20 mouse cellular contexts compared by ENCODE assay signal in the genomic region with DNA sequence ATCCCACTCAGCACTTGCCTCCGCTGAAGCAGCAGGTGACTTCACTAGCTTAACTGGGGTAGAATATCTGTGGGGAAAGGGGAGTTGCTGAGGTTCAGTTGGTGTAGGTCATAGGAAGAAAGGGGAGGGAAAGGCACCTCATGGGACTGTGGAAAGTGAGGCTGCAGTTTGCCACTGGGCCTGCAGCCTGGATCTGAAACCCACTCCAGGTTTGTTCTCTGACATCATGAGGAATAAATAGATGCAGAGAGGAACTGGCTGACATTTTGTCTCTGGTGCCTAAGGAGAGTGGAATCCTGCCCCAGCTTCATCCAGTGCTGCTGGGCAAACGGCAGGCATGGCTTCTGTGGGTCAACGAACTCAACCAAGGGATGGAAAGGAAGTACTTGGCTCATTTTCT. TPM values are rescaled to one million over a fixed set of nuclear protein-coding genes. Genes with fewer than 3 reads are reported as not detected.
DNase-seq lines count a peak whose midpoint lies in the region; TF ChIP-seq lines count a peak whose summit lies in the region.
"Had no signal": no experiment of that assay in that cellular context is flagged by ENCODE, and none has a peak within 500 bp of the region (broad histone marks: within the 10 kb centered on the region; RNA-seq: fewer than 3 reads in every experiment).

No protein-coding gene starts in this region.

- TF ChIP-seq CTCF in kidney, adult 2 months (conservative IDR thresholded peaks at IDR 0.05; ENCODE audit: insufficient read depth, insufficient read length, low read depth, low read length) = no peak

- H3K4me3 ChIP-seq in myocyte = no peak overlapping the region
- no peak overlapping the region for H3K4me3 ChIP-seq in kidney, adult 2 months (ENCODE audit: insufficient read depth, low read depth, low read length)
- H3K4me3 ChIP-seq: embryonic facial prominence, embryonic 10.5 days; embryonic facial prominence, embryonic 12.5 days had no signal

- H3K27ac ChIP-seq in kidney, adult 2 months (ENCODE audit: insufficient read depth, low read depth, low read length) = no peak overlapping the region
- H3K27ac ChIP-seq: embryonic facial prominence, embryonic 10.5 days; embryonic facial prominence, embryonic 12.5 days had no signal

- H3ac ChIP-seq in myocyte (ENCODE audit: control insufficient read depth, insufficient read length) = no peak overlapping the region

- no peaks in the 10 kb centered on the region; the same call in 1 of the 2 replicates for H3K4me1 ChIP-seq in kidney, adult 2 months (ENCODE audit: control insufficient read depth, insufficient read depth, low read length)
- H3K4me1 ChIP-seq: embryonic facial prominence, embryonic 10.5 days; embryonic facial prominence, embryonic 12.5 days had no signal

- no peak for TF ChIP-seq POLR2A in myocyte (IDR thresholded peaks at IDR 0.05; ENCODE audit: insufficient read length, low read depth)
- no peak for TF ChIP-seq POLR2A in kidney, adult 2 months (IDR thresholded peaks at IDR 0.05; ENCODE audit: low read depth, low read length)

- H3K36me3 ChIP-seq in myocyte (ENCODE audit: control insufficient read depth, insufficient read depth) = no peaks in the 10 kb centered on the region
- no peaks in the 10 kb centered on the region for H3K36me3 ChIP-seq in kidney, adult 2 months (ENCODE audit: control insufficient read depth, insufficient read depth, low read length)
- H3K36me3 ChIP-seq: embryonic facial prominence, embryonic 10.5 days; embryonic facial prominence, embryonic 12.5 days; G1E had no signal

- intact Hi-C loops in gastrocnemius, postnatal 14 days (cut with DNase I; ENCODE audit: low total_unique reads) = no loop called here

- peak; percentile 68 for DNase-seq in gastrocnemius, adult 18-20 months (ENCODE audit: low spot score)
- no peak for DNase-seq in gastrocnemius, postnatal 10 days
- DNase-seq in gastrocnemius, postnatal 25 days = peak; percentile 36
- no peak for DNase-seq in gastrocnemius, postnatal 14 days
- no peak for DNase-seq in kidney, adult 2 months
- DNase-seq: adrenal gland, adult 8-10 months; adrenal gland, postnatal 14 days; adrenal gland, postnatal 36 days; B cell, adult 2 months; cerebellum, adult 11-12 months; cerebellum, adult 2 months; cerebellum, adult 9-10 months; cerebellum, postnatal 10 days; cerebellum, postnatal 25 days had no signal

- 71% methylated on average over 3 of the region's 3 CpGs for WGBS in kidney, adult 2 months

- H3K27me3 ChIP-seq in myocyte (ENCODE audit: control insufficient read depth, insufficient read depth, insufficient read length) = no peaks in the 10 kb centered on the region
- no peaks in the 10 kb centered on the region for H3K27me3 ChIP-seq in kidney, adult 2 months (replicated peaks; ENCODE audit: control insufficient read depth, insufficient read depth, low read length)
- H3K27me3 ChIP-seq: CH12.LX; embryonic facial prominence, embryonic 12.5 days; Patski had no signal

- peak overlapping the region; percentile 3 for H3K4me2 ChIP-seq in myocyte (ENCODE audit: low read depth)
- H3K4me2 ChIP-seq: embryonic facial prominence, embryonic 12.5 days had no signal

- no peaks in the 10 kb centered on the region for H3K79me2 ChIP-seq in myocyte (ENCODE audit: control insufficient read depth, insufficient read depth)

TF ChIP-seq in myocyte, 11 proteins besides CTCF, POLR2A, EP300 and RAD21:
- no peak for TF ChIP-seq REST (IDR thresholded peaks at IDR 0.05; ENCODE audit: insufficient read depth, insufficient read length)
- no peak for TF ChIP-seq MYOG (IDR thresholded peaks at IDR 0.05; ENCODE audit: control insufficient read depth in 1 of 3, insufficient read depth in 1 of 3, insufficient read length in 2 of 3, low read depth in 2 of 3)
- no peak for TF ChIP-seq MAX (IDR thresholded peaks at IDR 0.05; ENCODE audit: low read depth)
- no peak for TF ChIP-seq E2F4 (IDR thresholded peaks at IDR 0.05; ENCODE audit: insufficient read depth)
- no peak for TF ChIP-seq USF1 (IDR thresholded peaks at IDR 0.05; ENCODE audit: low read depth)
- TF ChIP-seq SRF (IDR thresholded peaks at IDR 0.05; ENCODE audit: control insufficient read depth, insufficient read length, low read depth) = no peak
- no peak for TF ChIP-seq CEBPB (IDR thresholded peaks at IDR 0.05; ENCODE audit: insufficient read depth, poor library complexity, severe bottlenecking)
- TF ChIP-seq POLR2AphosphoS2 (IDR thresholded peaks at IDR 0.05; ENCODE audit: insufficient read length, low read depth) = no peak
- TF ChIP-seq TCF12 (IDR thresholded peaks at IDR 0.05; ENCODE audit: insufficient read depth, poor library complexity, severe bottlenecking) = no peak
- no peak for TF ChIP-seq TCF3 (IDR thresholded peaks at IDR 0.05; ENCODE audit: insufficient read length, low read depth)
- TF ChIP-seq MYOD1 (IDR thresholded peaks at IDR 0.05; ENCODE audit: control insufficient read depth in 1 of 3, insufficient read length in 2 of 3, low read depth in 2 of 3) = no peak

RNA-seq across cellular contexts. Expression of a gene that starts 46.5 kb away (rescaled TPM):
- 1,000 to 10,000 TPM; 5,308 to 5,533 TPM for total RNA-seq in gastrocnemius, adult 18-20 months (2021)
- 1,000 to 10,000 TPM; 3,675 to 3,755 TPM for total RNA-seq in gastrocnemius, postnatal 10 days (2021)
- total RNA-seq in gastrocnemius, postnatal 25 days (2021) = 1,000 to 10,000 TPM; 4,872 to 5,741 TPM
- 1,000 to 10,000 TPM; 4,410 to 4,654 TPM for total RNA-seq in gastrocnemius, postnatal 14 days (2021)
- 60.8 TPM for polyA plus RNA-seq in myocyte (2012; fragmentation: generic; extraction: Trizol)
- 0.12 and 5.9 TPM in 2 replicates for polyA plus RNA-seq in kidney, adult 2 months (2012; rRNA removed)

Comparison
In these comparisons a context has a peak if more than half of its experiments do, and no peak if none do; other contexts are left out.
1. DNase-seq: peak in gastrocnemius, adult 18-20 months (single experiment) and gastrocnemius, postnatal 25 days (single experiment); none in gastrocnemius, postnatal 10 days (single experiment), gastrocnemius, postnatal 14 days (single experiment) and kidney, adult 2 months (single experiment).